Mouse (Mus musculus): Measurements from ENCODE around the gene Tmem169.

Gene Tmem169

DNA sequence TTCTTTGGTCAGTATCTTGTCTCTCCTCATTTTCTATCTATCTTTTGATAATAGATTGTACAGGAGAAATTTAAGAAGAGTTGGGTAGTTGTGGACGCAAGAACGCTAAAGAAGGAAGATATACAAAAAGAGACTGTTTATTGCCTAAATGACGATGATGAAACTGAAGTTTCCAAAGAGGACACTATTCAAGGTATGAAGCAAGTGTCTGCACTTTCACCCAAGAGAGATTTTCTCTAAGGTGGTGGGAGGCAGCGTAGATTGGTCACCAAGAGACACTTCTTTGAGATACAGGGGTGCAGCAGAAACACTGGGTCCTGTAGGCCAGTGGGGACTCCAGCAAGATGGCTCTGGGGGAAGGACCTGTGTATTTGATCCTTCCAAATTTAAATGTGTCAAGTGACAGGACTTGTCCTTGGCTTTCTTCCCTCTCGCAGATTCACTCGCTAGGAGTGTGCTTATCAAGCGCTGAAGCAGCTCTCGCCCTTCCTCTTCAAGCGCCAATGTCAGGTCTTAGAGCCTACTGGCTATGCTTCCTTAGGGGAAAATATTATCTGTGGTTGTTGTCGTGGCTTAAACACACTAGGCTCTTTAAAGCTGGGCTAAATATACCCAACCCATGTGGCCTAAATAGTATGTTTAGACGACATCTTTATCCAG lies 42.1 kb downstream of the Tmem169 start:
- no peak for DNase-seq (ENCODE audit: low spot score)

DNA sequence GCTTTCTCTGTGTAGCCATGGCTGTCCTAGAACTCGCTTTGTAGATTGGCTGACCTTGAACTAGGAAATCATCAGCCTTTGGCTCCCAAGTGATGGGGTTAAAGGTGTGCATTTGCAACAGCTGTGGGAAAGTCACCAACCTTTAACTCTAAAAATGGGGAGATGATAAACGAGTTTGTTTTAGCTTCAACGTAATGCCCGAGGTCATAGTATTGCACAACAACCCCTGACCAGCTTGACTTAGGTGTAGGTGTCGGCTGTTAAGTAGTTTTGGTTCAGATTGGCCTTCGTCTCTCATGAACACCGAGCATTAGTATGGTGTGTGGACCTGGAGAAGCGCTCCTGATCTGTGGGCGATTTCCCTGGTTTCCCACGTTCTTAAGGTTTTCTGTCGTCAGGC lies 50.6 kb downstream of the Tmem169 start:
- no peak for DNase-seq (ENCODE audit: low spot score)

DNA sequence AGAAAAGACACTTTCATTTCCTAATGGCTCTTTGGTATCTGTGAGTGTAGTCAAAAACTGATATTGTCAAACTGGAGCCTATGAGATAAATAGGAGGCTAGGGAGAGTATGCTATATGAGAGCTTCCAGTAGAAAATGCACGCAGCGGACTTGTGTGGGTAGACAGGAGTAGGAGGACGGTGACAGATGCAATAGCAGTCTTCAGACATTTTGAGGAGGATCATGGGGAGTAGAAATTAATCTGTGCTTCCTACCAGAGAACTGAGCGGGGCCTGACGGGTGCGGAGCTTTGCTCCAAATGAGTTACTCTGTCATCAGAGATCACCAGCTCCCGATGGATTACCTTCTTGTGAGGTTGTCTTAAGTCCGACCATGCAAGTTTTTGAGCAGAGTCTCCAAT lies 52.6 kb downstream of the Tmem169 start:
- DNase-seq (ENCODE audit: low spot score) = no peak

DNA sequence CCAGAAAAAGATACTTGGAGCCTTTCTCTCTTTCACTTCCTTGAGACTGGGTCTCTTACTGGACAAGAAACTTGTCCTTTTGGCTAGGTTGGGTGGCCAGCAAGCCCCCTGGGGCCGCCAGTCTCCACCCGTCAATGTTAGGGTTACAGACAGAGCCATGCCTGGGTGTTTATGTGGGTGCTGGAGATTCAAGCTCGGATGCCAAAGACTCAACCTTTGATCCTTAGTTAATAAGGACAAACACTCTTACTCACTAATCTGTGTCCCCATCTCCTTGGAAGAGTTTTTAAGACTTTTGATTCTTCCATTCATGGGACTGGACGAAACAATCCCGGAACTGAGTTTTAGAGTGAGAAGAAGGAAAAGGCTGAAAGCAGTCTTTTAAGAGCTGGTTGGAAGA lies 54.2 kb downstream of the Tmem169 start:
- DNase-seq (ENCODE audit: low spot score) = no peak

DNA sequence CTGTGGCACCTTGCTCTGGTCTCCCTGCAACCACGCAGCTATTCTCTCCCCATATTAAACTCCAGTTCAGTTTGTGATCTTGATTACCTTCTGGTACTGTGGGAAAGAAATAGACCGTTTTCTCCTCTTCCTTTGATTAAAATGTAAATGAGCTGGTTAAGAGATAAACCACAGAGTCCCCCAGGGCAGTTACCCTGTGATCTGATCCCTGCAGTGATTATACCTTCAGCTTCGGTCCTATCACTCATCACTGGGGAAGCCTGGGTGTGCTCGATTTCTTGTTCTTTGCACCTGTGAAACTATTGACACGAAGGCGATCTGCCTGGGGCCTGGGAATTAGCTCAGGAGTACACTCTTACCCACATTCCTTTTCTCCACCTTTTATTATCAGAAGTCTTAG lies 63.7 kb downstream of the Tmem169 start:
- DNase-seq (ENCODE audit: low spot score) = no peak

All from testis, postnatal 14 days (tissue).